In the genomic region with DNA sequence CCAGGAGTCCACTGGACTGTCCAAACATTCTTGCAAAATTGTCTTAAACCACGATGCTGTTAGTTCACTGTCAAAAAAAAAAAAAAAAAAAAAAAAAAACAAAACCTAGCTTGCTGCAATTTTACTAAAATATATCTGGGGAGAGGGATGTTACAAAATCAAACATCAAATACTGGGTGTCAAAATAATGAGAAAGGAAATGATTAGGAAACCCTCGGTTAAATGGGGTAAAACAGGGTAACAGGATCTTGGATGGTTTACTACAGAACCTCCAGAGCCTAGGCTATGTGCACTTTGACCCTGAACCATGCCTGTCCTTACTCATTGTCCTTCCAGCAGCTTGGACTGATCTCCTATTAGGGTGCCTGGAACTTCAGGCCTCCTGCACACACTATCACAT, we compare ENCODE assay signal across 33 mouse cellular contexts. TPM values are rescaled to one million over a fixed set of nuclear protein-coding genes. Genes with fewer than 3 reads are reported as not detected.
"Had no signal": no experiment of that assay in that cellular context is flagged by ENCODE, and none has a peak within 500 bp of the region (broad histone marks: within the 10 kb centered on the region; RNA-seq: fewer than 3 reads in every experiment).

No protein-coding gene starts in this region.

- H3K9ac ChIP-seq: intestine, embryonic 15.5 days; kidney, embryonic 15.5 days; limb, embryonic 12.5 days; limb, embryonic 15.5 days; liver, embryonic 13.5 days; midbrain, embryonic 13.5 days; neural tube, embryonic 12.5 days; neural tube, embryonic 15.5 days; stomach, embryonic 15.5 days had no signal

- H3K27me3 ChIP-seq: intestine, embryonic 15.5 days; kidney, embryonic 15.5 days; limb, embryonic 12.5 days; limb, embryonic 15.5 days; midbrain, embryonic 13.5 days; neural tube, embryonic 12.5 days; neural tube, embryonic 15.5 days; stomach, embryonic 15.5 days had no signal

- H3K27ac ChIP-seq: kidney, embryonic 15.5 days; left cerebral cortex, adult 2 months; limb, embryonic 12.5 days; limb, embryonic 15.5 days; liver, embryonic 13.5 days; midbrain, embryonic 13.5 days; neural tube, embryonic 12.5 days; neural tube, embryonic 15.5 days; stomach, embryonic 15.5 days had no signal

- DNase-seq: kidney, adult 11 months; kidney, adult 8-10 months; kidney, postnatal 10 days; kidney, postnatal 36 days; layer of hippocampus, postnatal 36 days; liver, embryonic 13.5 days; lung, adult 2 months; lung, postnatal 36 days; right cerebral cortex, adult 18-20 months; right cerebral cortex, postnatal 14 days; right cerebral cortex, postnatal 4 days; thymus, adult 18-20 months; thymus, postnatal 36 days had no signal

- H3K36me3 ChIP-seq: intestine, embryonic 15.5 days; kidney, embryonic 15.5 days; limb, embryonic 12.5 days; limb, embryonic 15.5 days; liver, embryonic 13.5 days; midbrain, embryonic 10.5 days; midbrain, embryonic 13.5 days; neural tube, embryonic 12.5 days; neural tube, embryonic 15.5 days; stomach, embryonic 15.5 days had no signal

- ATAC-seq: midbrain, embryonic 13.5 days; midbrain, embryonic 16.5 days had no signal

- H3K9me3 ChIP-seq: intestine, embryonic 15.5 days; kidney, embryonic 15.5 days; limb, embryonic 12.5 days; limb, embryonic 15.5 days; liver, embryonic 13.5 days; megakaryocyte, embryonic 14.5 days; midbrain, embryonic 10.5 days; midbrain, embryonic 13.5 days; neural tube, embryonic 12.5 days; neural tube, embryonic 15.5 days; stomach, embryonic 15.5 days had no signal

- H3K4me3 ChIP-seq: intestine, embryonic 15.5 days; left cerebral cortex, adult 2 months; liver, embryonic 13.5 days; megakaryocyte, embryonic 14.5 days; neural tube, embryonic 12.5 days had no signal

RNA-seq across cellular contexts. Expression of gene Gm11084, which starts 52.8 kb away (rescaled TPM):
- total RNA-seq: layer of hippocampus, adult 8-10 months; layer of hippocampus, postnatal 10 days; layer of hippocampus, postnatal 36 days; left cerebral cortex, adult 2 months; left cerebral cortex, postnatal 10 days; left cerebral cortex, postnatal 36 days had no signal
- polyA plus RNA-seq: intestine, embryonic 15.5 days; kidney, embryonic 15.5 days; limb, embryonic 12.5 days; limb, embryonic 15.5 days; liver, embryonic 13.5 days; liver, embryonic 16.5 days; lung, adult 2 months; lung, embryonic 16.5 days; midbrain, embryonic 10.5 days; midbrain, embryonic 13.5 days; midbrain, embryonic 16.5 days; neural tube, embryonic 12.5 days; neural tube, embryonic 15.5 days; stomach, embryonic 15.5 days; testis, adult 2 months; urinary bladder, adult 2 months had no signal
